Mouse (Mus musculus): ENCODE data around the gene Rfk.

DNA sequence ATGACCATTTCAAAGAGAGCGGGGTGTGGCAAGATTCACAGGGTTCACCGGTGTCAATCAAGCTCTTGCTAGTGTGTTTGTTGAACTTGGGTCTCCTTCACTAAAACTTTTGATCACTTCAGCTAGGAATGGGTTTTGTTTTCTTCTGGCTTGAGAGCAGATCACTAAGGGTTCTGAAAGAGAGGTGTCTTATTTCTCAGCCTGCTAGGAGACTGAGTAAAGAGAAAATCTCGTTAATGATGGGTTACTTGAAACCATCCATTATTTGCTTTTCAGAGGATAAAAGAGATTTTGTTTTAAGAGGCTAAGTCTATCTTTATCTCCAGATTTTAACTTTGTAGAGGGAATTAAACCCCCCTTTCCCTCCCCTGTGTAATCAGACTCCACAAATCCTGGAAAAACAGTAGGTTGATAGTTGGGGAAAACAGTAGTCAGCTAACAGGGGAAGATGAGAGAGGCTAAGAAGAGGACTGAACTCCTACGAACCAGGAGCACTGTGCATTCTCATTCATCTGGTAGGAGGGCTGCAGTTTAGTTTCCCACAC, 19.1 kb downstream of the Rfk start:
- TF ChIP-seq CTCF (IDR thresholded peaks at IDR 0.05; ENCODE audit: low read depth, low read length): no peak
- no peak for TF ChIP-seq POLR2A (IDR thresholded peaks at IDR 0.05; ENCODE audit: borderline replicate concordance, low read depth, low read length)
